Mouse (Mus musculus): ENCODE results near the gene Pdxk. TPM values are rescaled to one million over a fixed set of nuclear protein-coding genes. Genes with fewer than 3 reads are reported as not detected.

The Pdxk gene
- polyA plus RNA-seq, 1 experiment from 2014 or later, result 8.1 TPM

GRCm38 (mm10) chr10:78390982-78391470, 73.7 kb downstream of the Pdxk start:
- ATAC-seq (ENCODE audit: low read depth) (no peak), DNase-seq (ENCODE audit: low spot score) (no peak)
- Histone ChIP-seq H3K4me2 (ENCODE audit: low read depth, low read length) (no peak overlapping the region), H3K27me3 (replicated peaks; ENCODE audit: control insufficient read depth, insufficient read depth, low read length) (peaks cover 24% of the 10 kb centered on the region), H3K9me3 (ENCODE audit: control insufficient read depth, low read length) (no peaks in the 10 kb centered on the region), H3K9ac (ENCODE audit: low read depth, low read length) (no peak overlapping the region), H3K36me3 (ENCODE audit: control insufficient read depth, insufficient read depth, low read length) (no peaks in the 10 kb centered on the region), H3K4me1 (ENCODE audit: control insufficient read depth, insufficient read depth, low read length) (no peaks in the 10 kb centered on the region), H3K4me3 (ENCODE audit: low read depth, low read length) (no peak overlapping the region), H3K27ac (replicated peaks; ENCODE audit: low read depth, low read length) (no peak overlapping the region)
- 13% methylated on average over 4 of the region's 4 CpGs for WGBS

- Histone ChIP-seq H3K27me3 (replicated peaks; ENCODE audit: control insufficient read depth, insufficient read depth, low read length) (peaks cover 24% of the 10 kb centered on the region), H3K27ac (replicated peaks; ENCODE audit: low read depth, low read length) (no peak overlapping the region), H3K4me1 (ENCODE audit: control insufficient read depth, insufficient read depth, low read length) (no peaks in the 10 kb centered on the region), H3K36me3 (ENCODE audit: control insufficient read depth, insufficient read depth, low read length) (no peaks in the 10 kb centered on the region), H3K9me3 (ENCODE audit: control insufficient read depth, low read length) (no peaks in the 10 kb centered on the region), H3K4me3 (ENCODE audit: low read depth, low read length) (no peak overlapping the region), H3K4me2 (ENCODE audit: low read depth, low read length) (no peak overlapping the region), H3K9ac (ENCODE audit: low read depth, low read length) (no peak overlapping the region)
- DNase-seq (ENCODE audit: low spot score) (no peak), ATAC-seq (ENCODE audit: low read depth) (no peak)
- WGBS, result 58% methylated on average over 20 of the region's 20 CpGs
Observed at GRCm38 (mm10) chr10:78388216-78388980, 76.4 kb downstream of the Pdxk start.

Small RNA genes lying within 50 kb of the gene (microRNA-seq; reads per million reads assigned to microRNA genes)
- not detected for gene Mir6410 (ENCODE audit: borderline number of aligned reads)
- gene Mir6907 (ENCODE audit: borderline number of aligned reads), result 0.83 reads per million
- gene Mir6908 (ENCODE audit: borderline number of aligned reads), result not detected

Other genes starting within 250 kb of the Pdxk start
- gene Trappc10, start 220.3 kb downstream of the Pdxk start, polyA plus RNA-seq (2014; fragmentation: Nextera tagmentation; extraction: Ambion mirVana), result 16.4 and 17.4 TPM in 2 replicates
- 83.2 and 86.1 TPM in 2 replicates for gene Agpat3, start 112.5 kb downstream of the Pdxk start, polyA plus RNA-seq (2014; fragmentation: Nextera tagmentation; extraction: Ambion mirVana)
- gene Rrp1, start 51.9 kb downstream of the Pdxk start, polyA plus RNA-seq (2014; fragmentation: Nextera tagmentation; extraction: Ambion mirVana), result 204 and 237 TPM in 2 replicates
- 249 and 258 TPM in 2 replicates for gene Cstb, start 39.3 kb downstream of the Pdxk start, polyA plus RNA-seq (2014; fragmentation: Nextera tagmentation; extraction: Ambion mirVana)
- not detected in 2 replicates for gene Olfr1358, start 52.5 kb upstream of the Pdxk start, polyA plus RNA-seq (2014; fragmentation: Nextera tagmentation; extraction: Ambion mirVana)
- gene Ilvbl, start 109.4 kb upstream of the Pdxk start, polyA plus RNA-seq (2014; fragmentation: Nextera tagmentation; extraction: Ambion mirVana), result 42.7 and 42.8 TPM in 2 replicates
- 19.6 and 20.6 TPM in 2 replicates for gene Syde1, start 127.0 kb upstream of the Pdxk start, polyA plus RNA-seq (2014; fragmentation: Nextera tagmentation; extraction: Ambion mirVana)
- gene Olfr1357, start 153.1 kb upstream of the Pdxk start, polyA plus RNA-seq (2014; fragmentation: Nextera tagmentation; extraction: Ambion mirVana), result 0.08 TPM in 1 of 2 replicates, not detected in the other

Measured in embryonic facial prominence, embryonic 14.5 days (tissue).